Mouse (Mus musculus) liver, embryonic 11.5 days (tissue): ENCODE data around the gene Sncg. TPM values are rescaled to one million over a fixed set of nuclear protein-coding genes. Genes with fewer than 3 reads are reported as not detected.

ENCODE experiments used
- ATAC-seq: fragments of 200-750 bp; cut with Nextera tagmentation; replicated peaks from 2 replicates; pipeline ENCODE4 v1.8.0; 2017; ENCODE audit warnings: moderate number of reproducible peaks, mild to moderate bottlenecking, moderate TSS enrichment, moderate library complexity; ENCODE audit not compliant: low FRiP score
- DNase-seq: peaks from one replicate; pipeline ENCODE4 v3.0.0-alpha.2; 2017; ENCODE audit warnings: low spot score
- H3K27ac ChIP-seq: fragments of 300-500 bp; sonication (generic); 2 replicates; pipeline ENCODE4 v1.5.1; 2014; ENCODE audit warnings: mild to moderate bottlenecking, low read depth, low read length, control low read depth
- H3K27me3 ChIP-seq: fragments of 300-500 bp; sonication (generic); replicated peaks from 2 replicates; pipeline ENCODE4 v1.6.1; 2014; ENCODE audit warnings: low read length, mixed read lengths; ENCODE audit not compliant: control insufficient read depth, insufficient read depth
- H3K36me3 ChIP-seq: fragments of 300-500 bp; sonication (generic); 2 replicates; pipeline ENCODE4 v1.6.1; 2014; ENCODE audit warnings: mild to moderate bottlenecking, low read length, moderate library complexity, mixed read lengths; ENCODE audit not compliant: control insufficient read depth, insufficient read depth
- H3K4me1 ChIP-seq: fragments of 300-500 bp; sonication (generic); replicated peaks from 2 replicates; pipeline ENCODE4 v1.6.1; 2014; ENCODE audit warnings: low read length, mixed read lengths; ENCODE audit not compliant: control insufficient read depth, insufficient read depth
- H3K4me2 ChIP-seq: fragments of 300-500 bp; sonication (generic); 2 replicates; pipeline ENCODE4 v1.6.1; 2014; ENCODE audit warnings: mild to moderate bottlenecking, control low read depth, moderate library complexity
- H3K4me3 ChIP-seq: fragments of 300-500 bp; sonication (generic); 2 replicates; pipeline ENCODE4 v1.5.1; 2014; ENCODE audit warnings: low read depth, low read length, control low read depth
- H3K9ac ChIP-seq: fragments of 300-500 bp; sonication (generic); 2 replicates; pipeline ENCODE4 v1.6.1; 2014; ENCODE audit warnings: low read depth, low read length, control low read depth
- H3K9me3 ChIP-seq: fragments of 300-500 bp; sonication (generic); 2 replicates; pipeline ENCODE4 v1.6.1; 2016; ENCODE audit warnings: low read length, inconsistent platforms, mixed read lengths; ENCODE audit not compliant: control insufficient read depth
- WGBS: fragments of 180-500 bp; shearing (Covaris S2); extraction: QIAGEN DNeasy Blood & Tissue Kit; methylation state at CpG from one replicate; pipeline ENCODE4 v1.1.7; 2014; 5-methylcytosine and 5-hydroxymethylcytosine counted together
- polyA plus RNA-seq: library from polyadenylated mRNA; unstranded; fragments of >200 nt; fragmentation: Nextera tagmentation; extraction: Ambion mirVana; gene quantifications from 2 replicates; pipeline ENCODE4 v1.2.1, GENCODE M21; 2014

The Sncg gene
- polyA plus RNA-seq, 1 experiment from 2014 or later: 1.6 TPM

- Histone ChIP-seq H3K36me3 (no peaks in the 10 kb centered on the region), H3K4me3 (no peak overlapping the region), H3K4me1 (peaks cover 6% of the 10 kb centered on the region), H3K27me3 (no peaks in the 10 kb centered on the region), H3K4me2 (no peak overlapping the region), H3K9me3 (no peaks in the 10 kb centered on the region), H3K27ac (no peak overlapping the region), H3K9ac (no peak overlapping the region)
- WGBS: 82% methylated on average over 3 of the region's 3 CpGs
- ATAC-seq: no peak
- DNase-seq: no peak
These were observed 21.3 kb downstream of the Sncg start for GRCm38 (mm10) chr14:34353326-34353725.

DNA sequence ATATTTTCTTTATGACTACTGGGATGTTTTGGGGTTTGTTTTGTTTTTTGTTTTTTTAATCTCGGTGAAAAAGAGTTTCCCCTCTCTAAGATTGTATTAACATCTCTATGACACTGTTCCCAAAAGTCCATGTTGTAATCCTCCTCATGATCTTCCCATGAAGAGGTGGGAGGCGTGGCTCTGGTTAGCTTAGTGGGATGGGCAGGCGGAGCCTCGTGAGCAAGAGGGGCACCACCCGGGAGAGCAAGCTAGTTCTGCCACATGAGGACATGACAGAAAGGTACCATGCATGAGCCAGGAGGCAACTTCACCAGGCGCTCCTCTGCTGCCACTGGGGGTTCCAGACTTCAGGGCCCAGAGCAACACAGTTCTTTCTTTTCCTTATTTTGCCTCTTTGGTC, 22.1 kb downstream of the Sncg start:
- no peak overlapping the region for H3K4me3 ChIP-seq
- no peaks in the 10 kb centered on the region for H3K9me3 ChIP-seq
- H3K36me3 ChIP-seq: no peaks in the 10 kb centered on the region
- ATAC-seq: no peak
- H3K9ac ChIP-seq: no peak overlapping the region
- peaks cover 6% of the 10 kb centered on the region for H3K4me1 ChIP-seq
- H3K27me3 ChIP-seq: no peaks in the 10 kb centered on the region
- no peak overlapping the region for H3K27ac ChIP-seq
- 59% methylated on average over 6 of the region's 6 CpGs for WGBS
- no peak overlapping the region for H3K4me2 ChIP-seq
- no peak for DNase-seq

GRCm38 (mm10) chr14:34351660-34352059, 22.9 kb downstream of the Sncg start:
- Histone ChIP-seq H3K4me1 (peaks cover 6% of the 10 kb centered on the region), H3K4me3 (no peak overlapping the region), H3K4me2 (no peak overlapping the region), H3K36me3 (no peaks in the 10 kb centered on the region), H3K9me3 (no peaks in the 10 kb centered on the region), H3K27ac (no peak overlapping the region), H3K9ac (no peak overlapping the region), H3K27me3 (no peaks in the 10 kb centered on the region)
- DNase-seq (no peak), ATAC-seq (no peak)
- WGBS: 76% methylated on average over 3 of the region's 3 CpGs

- WGBS: 77% methylated on average over 8 of the region's 8 CpGs
- ATAC-seq: no peak; the same call in 1 of the 2 replicates
- Histone ChIP-seq H3K36me3 (0 out of 2 replicates have a peak, but pooled peaks cover 3% of the 10 kb centered on the region), H3K9me3 (no peaks in the 10 kb centered on the region), H3K27me3 (no peaks in the 10 kb centered on the region), H3K4me2 (no peak overlapping the region), H3K4me3 (no peak overlapping the region), H3K4me1 (no peaks in the 10 kb centered on the region), H3K9ac (no peak overlapping the region), H3K27ac (no peak overlapping the region)
- no peak for DNase-seq
These were observed 25.6 kb downstream of the Sncg start for GRCm38 (mm10) chr14:34349007-34349406.

- Histone ChIP-seq H3K9me3 (no peaks in the 10 kb centered on the region), H3K4me1 (no peaks in the 10 kb centered on the region), H3K4me3 (no peak overlapping the region), H3K36me3 (0 out of 2 replicates have a peak, but pooled peaks cover 3% of the 10 kb centered on the region), H3K27ac (no peak overlapping the region), H3K4me2 (no peak overlapping the region), H3K9ac (no peak overlapping the region), H3K27me3 (no peaks in the 10 kb centered on the region)
- 62% methylated on average over 7 of the region's 7 CpGs for WGBS
- DNase-seq (no peak), ATAC-seq (no peak)
These were observed 26.3 kb downstream of the Sncg start for GRCm38 (mm10) chr14:34348301-34348700.

DNA sequence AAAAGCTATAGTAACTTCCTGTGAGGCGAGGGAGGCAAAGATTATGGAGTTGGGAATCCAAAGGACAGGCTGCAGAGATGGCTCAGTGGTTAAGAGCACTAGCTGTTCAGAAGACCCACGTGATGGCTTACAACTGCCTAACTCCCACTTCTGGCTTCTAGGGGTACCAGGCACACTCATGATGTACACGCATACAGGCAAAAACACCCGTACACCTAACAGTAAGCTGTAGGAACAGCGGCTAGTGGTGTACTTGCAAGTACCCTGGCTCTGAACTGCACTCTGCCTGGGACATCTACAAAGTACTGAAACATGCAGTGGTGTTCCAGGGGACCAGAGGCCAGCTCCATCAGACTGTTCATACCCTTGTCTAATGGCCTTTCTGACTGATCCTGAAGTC, 27.5 kb downstream of the Sncg start:
- 86% methylated on average over 5 of the region's 5 CpGs for WGBS
- Histone ChIP-seq H3K9ac (no peak overlapping the region), H3K27me3 (no peaks in the 10 kb centered on the region), H3K36me3 (peaks cover 6% of the 10 kb centered on the region; the same call in 1 of the 2 replicates), H3K4me3 (no peak overlapping the region), H3K9me3 (no peaks in the 10 kb centered on the region), H3K4me1 (no peaks in the 10 kb centered on the region), H3K4me2 (no peak overlapping the region), H3K27ac (no peak overlapping the region)
- DNase-seq (no peak), ATAC-seq (no peak)

- H3K36me3 ChIP-seq: peaks cover 9% of the 10 kb centered on the region; the same call in 1 of the 2 replicates
- H3K4me3 ChIP-seq: no peak overlapping the region
- DNase-seq: no peak
- WGBS: 61% methylated on average over 12 of the region's 12 CpGs
- H3K27ac ChIP-seq: no peak overlapping the region
- no peaks in the 10 kb centered on the region for H3K4me1 ChIP-seq
- H3K27me3 ChIP-seq: no peaks in the 10 kb centered on the region
- no peak overlapping the region for H3K4me2 ChIP-seq
- H3K9ac ChIP-seq: no peak overlapping the region
- peak; percentile 59 for ATAC-seq
- H3K9me3 ChIP-seq: no peaks in the 10 kb centered on the region
These were observed 28.6 kb downstream of the Sncg start for GRCm38 (mm10) chr14:34345771-34346566.

DNA sequence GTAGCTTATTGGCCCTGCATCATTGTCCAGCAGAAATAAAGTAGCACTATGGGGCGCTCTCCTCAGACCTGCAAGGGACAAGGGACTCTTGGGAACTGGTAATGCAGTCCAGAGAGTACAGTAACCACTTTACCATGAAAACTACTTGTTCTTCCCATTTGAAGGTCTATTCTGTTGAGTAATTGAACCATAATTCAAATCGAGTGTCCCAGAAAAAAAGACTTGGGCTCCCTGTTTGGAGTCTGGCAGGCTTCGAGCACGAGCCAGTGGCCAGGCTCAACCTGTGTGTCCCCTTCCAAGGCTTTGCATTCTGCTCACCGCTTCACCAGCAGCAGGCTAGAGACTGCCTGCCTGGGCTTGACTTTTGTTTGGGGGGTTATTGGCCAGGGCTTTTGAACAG, 30.2 kb downstream of the Sncg start:
- no peaks in the 10 kb centered on the region for H3K9me3 ChIP-seq
- no peaks in the 10 kb centered on the region for H3K4me1 ChIP-seq
- no peak overlapping the region for H3K9ac ChIP-seq
- no peak overlapping the region for H3K4me2 ChIP-seq
- DNase-seq: no peak
- no peak overlapping the region for H3K27ac ChIP-seq
- H3K4me3 ChIP-seq: no peak overlapping the region
- 91% methylated on average over 5 of the region's 5 CpGs for WGBS
- H3K36me3 ChIP-seq: peaks cover 16% of the 10 kb centered on the region
- no peak for ATAC-seq
- H3K27me3 ChIP-seq: no peaks in the 10 kb centered on the region

DNA sequence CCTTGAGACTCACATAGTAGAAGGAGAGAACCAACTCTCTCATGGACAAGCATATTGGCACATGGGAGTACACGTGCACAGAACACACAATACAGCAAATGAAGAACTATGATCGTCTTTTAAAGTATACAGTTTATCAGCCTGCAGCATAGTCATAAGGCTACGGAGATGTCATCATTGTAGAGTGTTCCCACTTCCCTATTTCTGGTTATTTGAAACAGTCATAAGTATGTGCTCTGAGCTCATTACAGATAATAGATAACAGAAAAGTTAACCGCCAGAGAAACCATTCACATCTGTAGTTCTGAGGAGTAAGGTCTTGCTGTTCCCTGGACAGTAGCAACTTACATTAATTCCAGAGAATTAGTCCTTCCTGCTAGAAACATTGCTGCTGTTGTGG, 31.5 kb downstream of the Sncg start:
- Histone ChIP-seq H3K9me3 (no peaks in the 10 kb centered on the region), H3K4me3 (no peak overlapping the region), H3K36me3 (peaks cover 20% of the 10 kb centered on the region), H3K9ac (no peak overlapping the region), H3K27me3 (no peaks in the 10 kb centered on the region), H3K4me2 (no peak overlapping the region), H3K4me1 (no peaks in the 10 kb centered on the region), H3K27ac (no peak overlapping the region)
- ATAC-seq (no peak), DNase-seq (no peak)
- WGBS: 74% methylated on average over 4 of the region's 4 CpGs
